Mouse (Mus musculus) thymus, adult 2 months (tissue): Measurements from ENCODE around the gene St7l. TPM values are rescaled to one million over a fixed set of nuclear protein-coding genes. Genes with fewer than 3 reads are reported as not detected.

ENCODE experiments used
- DNase-seq: peaks from one replicate; pipeline ENCODE4 v3.0.0; 2021
- H3K27ac ChIP-seq: fragments of 200-500 bp; 2 replicates; pipeline ENCODE4 v1.5.1; 2012; ENCODE audit warnings: low read length, control low read depth; ENCODE audit not compliant: control insufficient read depth, insufficient read depth
- H3K27me3 ChIP-seq: fragments of 200-500 bp; 2 replicates; pipeline ENCODE4 v1.6.1; 2012; ENCODE audit warnings: mild to moderate bottlenecking, low read length, moderate library complexity, mixed read lengths; ENCODE audit not compliant: control insufficient read depth, insufficient read depth
- H3K36me3 ChIP-seq: fragments of 200-500 bp; 2 replicates; pipeline ENCODE4 v1.6.1; 2012; ENCODE audit warnings: mild to moderate bottlenecking, low read length, moderate library complexity; ENCODE audit not compliant: control insufficient read depth, insufficient read depth
- H3K4me1 ChIP-seq: fragments of 200-500 bp; replicated peaks from 2 replicates; pipeline ENCODE4 v1.6.1; 2012; ENCODE audit warnings: low read length; ENCODE audit not compliant: control insufficient read depth, insufficient read depth
- H3K4me3 ChIP-seq: fragments of 200-500 bp; 2 replicates; pipeline ENCODE4 v1.5.1; 2012; ENCODE audit warnings: mild to moderate bottlenecking, low read length, control low read depth, moderate library complexity; ENCODE audit not compliant: control insufficient read depth, insufficient read depth
- CTCF ChIP-seq: fragments of 200-500 bp; IDR thresholded peaks from 2 replicates; pipeline ENCODE4 v1.5.1; 2012; ENCODE audit warnings: mild to moderate bottlenecking, control low read depth, low read length, moderate library complexity, borderline replicate concordance; ENCODE audit not compliant: control insufficient read depth, poor library complexity, insufficient read depth; ENCODE audit errors: extremely low read depth
- POLR2A ChIP-seq: fragments of 200-500 bp; IDR thresholded peaks from 2 replicates; pipeline ENCODE4 v1.6.1; 2012; ENCODE audit warnings: mild to moderate bottlenecking, low read length, control low read depth, moderate library complexity; ENCODE audit not compliant: control insufficient read depth, poor library complexity, insufficient read depth; ENCODE audit errors: extremely low read depth
- WGBS: fragments of 180-500 bp; shearing (Covaris S2); methylation state at CpG from one replicate; pipeline ENCODE4 v1.1.7; 2018; 5-methylcytosine and 5-hydroxymethylcytosine counted together
- polyA plus RNA-seq: library from polyadenylated mRNA; depleted of rRNA; stranded (reverse); fragments of >200 nt; gene quantifications from 2 replicates; pipeline ENCODE4 v1.2.3, GENCODE M21; 2012

Gene St7l
- polyA plus RNA-seq, 1 experiment, result 13.6 TPM

DNA sequence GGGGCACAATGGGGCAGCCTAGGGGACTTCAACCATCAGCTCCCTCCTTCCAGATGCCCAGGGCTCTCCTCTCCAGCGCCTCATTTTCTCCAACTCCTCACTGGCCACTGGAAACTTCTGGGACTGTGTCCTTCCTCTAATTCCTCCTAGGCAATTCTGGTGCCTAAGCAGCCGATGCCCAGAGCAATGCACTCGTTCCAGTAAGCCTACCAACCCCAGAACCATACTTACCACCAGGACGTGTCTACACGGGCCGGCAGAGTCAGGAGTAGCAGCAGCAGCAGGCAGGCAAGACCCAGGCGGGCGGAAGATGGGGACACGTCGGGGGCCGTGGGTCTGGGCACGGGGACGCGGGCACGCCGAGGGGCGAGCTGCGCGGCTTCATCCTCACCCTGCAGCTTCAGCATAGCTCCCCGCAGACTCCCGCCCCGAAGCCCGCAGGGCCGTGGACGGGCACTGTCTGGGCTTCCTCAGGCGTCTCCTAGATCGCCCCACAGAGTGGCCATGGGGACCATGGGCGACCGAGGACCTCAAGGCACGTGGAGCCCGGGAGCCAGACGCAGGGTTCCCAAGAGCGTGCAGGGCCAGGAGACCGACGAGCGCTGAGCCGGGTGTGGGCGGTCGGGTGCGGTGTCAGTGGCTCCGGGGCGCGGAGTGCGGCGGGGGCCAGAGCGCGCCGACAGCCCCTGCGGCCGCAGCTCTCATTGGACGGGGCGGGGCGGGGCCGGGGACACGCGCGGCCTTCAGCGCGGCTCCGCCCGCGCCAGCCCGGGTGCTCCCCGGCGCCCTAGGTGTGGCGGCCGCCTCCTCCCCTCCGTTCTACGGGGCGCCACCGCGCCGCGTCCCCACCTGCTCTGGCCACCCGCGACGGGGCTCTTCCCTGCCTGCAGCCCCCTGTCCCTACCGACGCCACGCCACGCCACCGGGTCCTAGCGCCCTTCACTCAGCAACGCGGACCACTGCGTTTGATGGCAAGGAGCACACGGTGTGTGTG, 97.6 kb downstream of the St7l start, which contains the start of gene Wnt2b:
TSS of gene Wnt2b (minus strand) at position 856 of the 994 bp plus-strand sequence.
- peaks cover 15% of the 10 kb centered on the region for H3K27me3 ChIP-seq
- DNase-seq, result no peak
- WGBS, result 3% methylated on average over 86 of the region's 87 CpGs
- H3K4me1 ChIP-seq, result peaks cover 26% of the 10 kb centered on the region
- H3K27ac ChIP-seq, result no peak within 1 kb of the TSS
- no peaks in the 10 kb centered on the region for H3K36me3 ChIP-seq
- no peak for TF ChIP-seq CTCF
- no peak for TF ChIP-seq POLR2A
- peak within 1 kb of the TSS; percentile 39 for H3K4me3 ChIP-seq

DNA sequence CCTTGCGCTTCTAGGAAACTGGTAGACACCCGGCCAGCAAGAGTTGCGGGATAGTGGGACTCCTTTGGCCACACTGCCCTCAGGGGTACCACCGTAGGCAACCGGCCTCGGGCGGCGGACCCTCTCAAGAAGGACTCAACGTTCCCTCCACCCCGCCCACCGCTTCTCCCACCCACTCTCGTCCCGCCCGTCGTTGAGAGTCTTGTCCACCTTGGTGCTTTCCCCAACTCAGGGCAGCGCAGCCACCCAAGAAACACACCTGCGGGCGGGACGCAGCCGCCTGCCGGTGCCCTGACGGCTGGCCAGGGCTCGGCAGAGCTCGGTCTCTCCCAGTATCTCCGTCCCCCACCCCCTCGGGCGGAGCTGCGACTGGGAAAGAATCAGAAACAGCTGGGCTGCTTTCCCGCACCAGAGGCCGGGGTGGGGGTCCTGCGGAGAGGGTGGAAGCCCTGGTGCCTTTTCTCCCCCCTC, 98.4 kb downstream of the St7l start:
- Histone ChIP-seq H3K4me3 (peak overlapping the region; percentile 39), H3K27ac (no peak overlapping the region), H3K36me3 (no peaks in the 10 kb centered on the region), H3K4me1 (peaks cover 26% of the 10 kb centered on the region), H3K27me3 (peaks cover 15% of the 10 kb centered on the region)
- TF ChIP-seq POLR2A (no peak), CTCF (no peak)
- 5% methylated on average over 31 of the region's 31 CpGs for WGBS
- DNase-seq, result peak; percentile 8

DNA sequence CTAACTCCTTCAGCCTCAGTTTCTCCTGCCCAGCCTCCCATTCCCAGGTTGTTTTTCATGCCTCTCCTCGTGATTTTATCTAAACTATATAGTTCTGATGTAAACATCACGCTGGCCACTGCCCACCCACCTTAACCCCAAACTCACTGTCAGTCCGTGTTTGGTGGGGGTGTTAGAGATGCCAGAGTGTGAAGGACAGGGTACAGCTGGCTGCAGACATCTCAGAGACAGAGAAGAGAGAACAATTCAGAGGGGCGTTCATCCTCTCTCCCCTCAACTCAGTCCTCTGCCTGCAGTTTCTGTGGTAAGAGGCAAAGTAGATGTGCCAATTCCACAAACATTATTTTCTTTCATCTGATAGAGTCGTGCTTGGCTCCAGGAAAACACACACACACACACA, 99.1 kb downstream of the St7l start:
- H3K36me3 ChIP-seq, result no peaks in the 10 kb centered on the region
- no peak overlapping the region for H3K27ac ChIP-seq
- no peak for DNase-seq
- TF ChIP-seq CTCF, result no peak
- H3K4me1 ChIP-seq, result peaks cover 29% of the 10 kb centered on the region
- peaks cover 18% of the 10 kb centered on the region for H3K27me3 ChIP-seq
- WGBS, result 13% methylated on average over 5 of the region's 5 CpGs
- no peak overlapping the region for H3K4me3 ChIP-seq

DNA sequence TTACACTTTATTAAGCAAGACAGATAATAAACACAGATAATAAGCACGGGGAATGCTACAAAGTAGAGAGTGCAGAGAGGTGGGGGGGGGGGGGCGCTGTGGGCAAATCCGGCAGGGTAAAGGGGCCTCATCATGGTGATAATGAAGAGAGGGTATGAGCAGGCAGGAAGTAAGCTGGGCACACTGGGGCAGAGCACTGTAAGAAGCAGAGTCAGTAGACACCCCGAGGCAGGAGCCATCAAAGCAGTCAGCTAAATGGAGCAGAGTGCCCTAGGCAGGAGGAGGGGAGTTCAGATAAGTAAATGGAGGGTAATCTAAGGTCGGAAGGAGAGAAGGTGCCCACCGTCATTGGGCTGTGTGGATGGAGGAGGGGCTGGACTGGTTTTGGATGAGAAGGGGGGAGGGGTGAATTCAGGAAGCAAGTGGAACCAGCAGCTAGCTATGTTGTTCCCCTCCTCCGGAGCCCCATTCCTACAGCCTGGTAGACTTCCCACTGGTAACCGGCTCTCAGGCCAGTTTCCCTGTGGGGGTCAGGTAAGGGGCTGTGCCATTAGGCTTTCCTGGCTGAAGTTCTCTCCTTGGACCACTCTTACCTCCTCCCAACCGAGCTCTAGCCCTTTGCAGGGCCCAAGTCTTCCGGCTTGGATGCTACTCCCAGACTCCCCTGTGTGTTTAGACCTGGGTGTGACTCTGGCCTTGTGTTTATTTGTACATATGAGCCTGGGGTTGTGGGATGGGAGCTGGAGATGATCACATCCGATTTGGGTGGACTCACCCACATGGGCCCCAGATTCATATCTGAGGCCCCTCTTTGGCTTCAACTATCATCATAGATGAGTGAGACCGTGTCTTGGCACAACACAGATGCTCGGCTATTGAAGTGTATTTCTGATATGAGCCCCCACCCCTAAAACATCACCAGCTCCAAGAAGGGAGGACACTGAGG, 99.8 kb downstream of the St7l start:
- Histone ChIP-seq H3K4me1 (peaks cover 32% of the 10 kb centered on the region), H3K4me3 (no peak overlapping the region), H3K27ac (no peak overlapping the region), H3K27me3 (peaks cover 18% of the 10 kb centered on the region), H3K36me3 (no peaks in the 10 kb centered on the region)
- peak; percentile 30 for DNase-seq
- WGBS, result 44% methylated on average over 13 of the region's 13 CpGs
- TF ChIP-seq POLR2A, result no peak
- no peak for TF ChIP-seq CTCF

DNA sequence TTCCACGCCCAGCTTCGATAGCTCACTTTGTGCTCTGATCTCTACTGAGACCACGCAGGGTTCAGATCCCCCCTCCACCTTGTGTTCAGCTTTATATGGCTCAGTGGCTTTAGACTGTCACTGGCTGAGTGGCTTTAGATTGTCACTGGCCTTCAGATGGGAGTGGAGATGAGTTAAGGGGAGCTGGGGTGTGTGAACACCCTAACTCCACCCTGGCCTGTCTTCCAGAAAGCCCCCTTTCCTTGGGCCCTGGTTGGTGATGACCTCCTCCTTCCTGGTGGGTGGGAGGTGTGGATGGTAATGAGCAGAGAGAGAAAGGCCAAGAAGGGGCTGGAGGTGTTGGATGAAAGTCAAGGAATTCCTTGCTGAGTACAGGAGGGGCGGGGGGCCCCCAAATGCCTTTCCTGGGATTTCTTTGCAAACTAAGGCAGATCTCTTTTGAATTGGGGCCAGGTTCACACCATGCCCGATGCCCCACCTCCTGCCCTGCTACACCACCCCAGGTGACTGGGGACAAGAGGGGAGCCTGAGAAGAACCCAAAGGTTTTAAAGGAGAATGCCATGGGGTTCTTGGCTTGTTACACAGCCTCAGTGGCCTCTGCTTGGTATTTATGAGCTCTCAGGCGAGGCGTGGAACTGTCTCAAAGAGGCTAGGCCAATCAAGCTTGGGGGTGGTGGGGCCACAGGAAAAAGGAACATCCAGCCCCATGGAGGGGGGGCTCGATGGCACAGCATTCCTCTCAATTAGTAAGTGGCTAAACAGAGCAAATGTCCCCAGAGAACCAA, 101.5 kb downstream of the St7l start:
- Histone ChIP-seq H3K27me3 (peaks cover 16% of the 10 kb centered on the region), H3K4me1 (peaks cover 32% of the 10 kb centered on the region), H3K4me3 (no peak overlapping the region), H3K27ac (no peak overlapping the region), H3K36me3 (no peaks in the 10 kb centered on the region)
- WGBS, result 89% methylated on average over 8 of the region's 8 CpGs
- no peak for DNase-seq
- TF ChIP-seq CTCF (no peak), POLR2A (no peak)
